Mouse (Mus musculus): Measurements from ENCODE around the gene Adck1.
"Not testable (repeated sequence)": the region's sequence is repeated elsewhere in the genome, so short reads cannot be mapped to it uniquely, and the experiment has no call there.

Gene Adck1

GRCm38 (mm10) chr12:88360441-88361119, at the start of gene Adck1:
Adck1 (plus strand) TSS chr12:88360554.
- DNase-seq (ENCODE audit: low spot score): peak; percentile 52

GRCm38 (mm10) chr12:88314556-88314955, 45.8 kb upstream of the Adck1 start:
- DNase-seq (ENCODE audit: low spot score): no peak

- not testable (repeated sequence) for DNase-seq (ENCODE audit: low spot score)
Observed at GRCm38 (mm10) chr12:88323926-88324325, 36.4 kb upstream of the Adck1 start, which contains the start of gene Gm5039. Gm5039 (minus strand) TSS chr12:88324026.

GRCm38 (mm10) chr12:88336662-88337413, 23.5 kb upstream of the Adck1 start:
- not testable (repeated sequence) for DNase-seq (ENCODE audit: low spot score)

GRCm38 (mm10) chr12:88341286-88341685, 19.1 kb upstream of the Adck1 start:
- not testable (repeated sequence) for DNase-seq (ENCODE audit: low spot score)

- no peak for DNase-seq (ENCODE audit: low spot score)
Observed at GRCm38 (mm10) chr12:88354182-88354702, 6.1 kb upstream of the Adck1 start.

GRCm38 (mm10) chr12:88361120-88361445, 729 bp downstream of the Adck1 start:
- DNase-seq (ENCODE audit: low spot score): no peak

GRCm38 (mm10) chr12:88367673-88368072, 7.3 kb downstream of the Adck1 start:
- no peak for DNase-seq (ENCODE audit: low spot score)

- DNase-seq (ENCODE audit: low spot score): no peak
Observed at GRCm38 (mm10) chr12:88368618-88369017, 8.3 kb downstream of the Adck1 start.

- not testable (repeated sequence) for DNase-seq (ENCODE audit: low spot score)
Observed at GRCm38 (mm10) chr12:88369690-88370089, 9.3 kb downstream of the Adck1 start.

GRCm38 (mm10) chr12:88370321-88370720, 10.0 kb downstream of the Adck1 start:
- not testable (repeated sequence) for DNase-seq (ENCODE audit: low spot score)

GRCm38 (mm10) chr12:88372018-88372417, 11.7 kb downstream of the Adck1 start:
- no peak for DNase-seq (ENCODE audit: low spot score)

- DNase-seq (ENCODE audit: low spot score): no peak
Observed at GRCm38 (mm10) chr12:88376820-88377219, 16.5 kb downstream of the Adck1 start.

GRCm38 (mm10) chr12:88378256-88378655, 17.9 kb downstream of the Adck1 start:
- no peak for DNase-seq (ENCODE audit: low spot score)

- no peak for DNase-seq (ENCODE audit: low spot score)
Observed at GRCm38 (mm10) chr12:88388832-88389231, 28.5 kb downstream of the Adck1 start.

GRCm38 (mm10) chr12:88398658-88399057, 38.3 kb downstream of the Adck1 start:
- no peak for DNase-seq (ENCODE audit: low spot score)

GRCm38 (mm10) chr12:88403541-88403940, 43.2 kb downstream of the Adck1 start:
- DNase-seq (ENCODE audit: low spot score): no peak

- peak; percentile 39 for DNase-seq (ENCODE audit: low spot score)
Observed at GRCm38 (mm10) chr12:88405113-88405512, 44.8 kb downstream of the Adck1 start.

GRCm38 (mm10) chr12:88407996-88408322, 47.6 kb downstream of the Adck1 start:
- DNase-seq (ENCODE audit: low spot score): no peak

GRCm38 (mm10) chr12:88408323-88409047, 48.1 kb downstream of the Adck1 start:
- no peak for DNase-seq (ENCODE audit: low spot score)

GRCm38 (mm10) chr12:88413239-88413638, 52.9 kb downstream of the Adck1 start:
- no peak for DNase-seq (ENCODE audit: low spot score)

GRCm38 (mm10) chr12:88419912-88420621, 59.7 kb downstream of the Adck1 start:
- no peak for DNase-seq (ENCODE audit: low spot score)
